Mouse (Mus musculus) yolk sac, embryonic 10.5 days (tissue): ENCODE measurements around the gene Ptprf.

Source experiments
- DNase-seq: peaks from one replicate; pipeline ENCODE4 v3.0.0-alpha.2; 2017; ENCODE audit warnings: low spot score

The Ptprf gene

GRCm38 (mm10) chr4:118257977-118258376 is 33.2 kb downstream of the Ptprf start:
- DNase-seq: no peak

- DNase-seq: no peak
These were observed 33.8 kb downstream of the Ptprf start for GRCm38 (mm10) chr4:118257416-118257815.

GRCm38 (mm10) chr4:118256217-118256616 is 35.0 kb downstream of the Ptprf start:
- DNase-seq: no peak

GRCm38 (mm10) chr4:118254953-118255352 is 36.3 kb downstream of the Ptprf start:
- no peak for DNase-seq

- DNase-seq: no peak
These were observed 43.9 kb downstream of the Ptprf start for GRCm38 (mm10) chr4:118247323-118247722.

GRCm38 (mm10) chr4:118245847-118246246 is 45.4 kb downstream of the Ptprf start:
- DNase-seq: no peak

- DNase-seq: peak; percentile 35
These were observed 47.4 kb downstream of the Ptprf start for GRCm38 (mm10) chr4:118243791-118244190.

GRCm38 (mm10) chr4:118243298-118243697 is 47.9 kb downstream of the Ptprf start:
- DNase-seq: no peak

- DNase-seq: peak; percentile 88
These were observed 51.1 kb downstream of the Ptprf start for GRCm38 (mm10) chr4:118239960-118240689.

GRCm38 (mm10) chr4:118238666-118239065 is 52.5 kb downstream of the Ptprf start:
- no peak for DNase-seq

GRCm38 (mm10) chr4:118236871-118237270 is 54.3 kb downstream of the Ptprf start:
- no peak for DNase-seq

GRCm38 (mm10) chr4:118234711-118235388 is 56.4 kb downstream of the Ptprf start:
- peak; percentile 55 for DNase-seq

- no peak for DNase-seq
These were observed 57.3 kb downstream of the Ptprf start for GRCm38 (mm10) chr4:118233886-118234285.

GRCm38 (mm10) chr4:118231861-118232260 is 59.3 kb downstream of the Ptprf start:
- DNase-seq: no peak

GRCm38 (mm10) chr4:118229035-118229770 is 62.0 kb downstream of the Ptprf start:
- no peak for DNase-seq

GRCm38 (mm10) chr4:118227398-118227797 is 63.8 kb downstream of the Ptprf start:
- no peak for DNase-seq

GRCm38 (mm10) chr4:118221261-118221660 is 69.9 kb downstream of the Ptprf start:
- DNase-seq: peak; percentile 53

GRCm38 (mm10) chr4:118220756-118221155 is 70.4 kb downstream of the Ptprf start:
- DNase-seq: peak; percentile 64

GRCm38 (mm10) chr4:118219487-118219886 is 71.7 kb downstream of the Ptprf start:
- DNase-seq: no peak

- DNase-seq: no peak
These were observed 72.7 kb downstream of the Ptprf start for GRCm38 (mm10) chr4:118218521-118218920.

- DNase-seq: no peak
These were observed 74.2 kb downstream of the Ptprf start for GRCm38 (mm10) chr4:118216726-118217595.

- peak; percentile 42 for DNase-seq
These were observed 76.3 kb downstream of the Ptprf start for GRCm38 (mm10) chr4:118214891-118215290.
